In the genomic region with DNA sequence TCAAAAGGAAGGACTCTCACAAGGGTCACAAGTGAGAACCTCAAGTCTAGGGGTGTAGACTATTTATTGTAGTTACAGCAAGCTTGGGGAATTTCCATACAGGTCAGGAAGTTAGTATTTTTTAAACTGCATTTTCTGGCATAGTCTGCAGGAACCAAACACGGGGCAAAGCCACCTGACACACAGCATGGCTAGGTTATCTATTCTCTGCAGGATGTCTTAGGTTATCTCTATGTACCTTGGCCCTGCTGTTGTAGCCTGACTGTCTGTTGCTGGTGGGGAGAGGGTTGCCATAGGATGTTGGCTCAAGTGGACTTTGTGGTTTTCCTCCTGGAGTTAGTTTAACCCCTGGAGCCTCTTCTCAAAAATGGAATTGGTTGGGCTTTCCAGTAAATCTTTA, we compare ENCODE assay signal across 28 mouse cellular contexts. TPM values are rescaled to one million over a fixed set of nuclear protein-coding genes. Genes with fewer than 3 reads are reported as not detected.
DNase-seq lines count a peak whose midpoint lies in the region; ATAC-seq and TF ChIP-seq lines count a peak whose summit lies in the region.
"Had no signal": no experiment of that assay in that cellular context is flagged by ENCODE, and none has a peak within 500 bp of the region (broad histone marks: within the 10 kb centered on the region; RNA-seq: fewer than 3 reads in every experiment).

No protein-coding gene starts in this region.

- 29% methylated on average over 1 of the region's 1 CpGs for WGBS in heart, embryonic 13.5 days
- whole genome bisulfite sequencing in liver, embryonic 15.5 days (ENCODE audit: insufficient replicate concordance): 0% methylated on average over 1 of the region's 1 CpGs

- H3K4me3 ChIP-seq in heart, embryonic 13.5 days: no peak overlapping the region
- no peak overlapping the region; a peak in 1 of 4 replicates for H3K4me3 ChIP-seq in MEL (ENCODE audit: control insufficient read depth in 1 of 2, insufficient read depth in 1 of 2, low read depth in 2 of 2, low read length in 2 of 2)
- H3K4me3 ChIP-seq in liver, embryonic 15.5 days (replicated peaks): no peak overlapping the region
- H3K4me3 ChIP-seq: embryonic facial prominence, embryonic 10.5 days; forebrain, embryonic 12.5 days; heart, embryonic 15.5 days; limb, embryonic 12.5 days; midbrain, embryonic 12.5 days; neural tube, embryonic 12.5 days had no signal

- DNase-seq in heart, adult 9 months (ENCODE audit: low spot score in 2 of 2): no peak
- peak; percentile 32 for DNase-seq in MEL (ENCODE audit: low read depth, low spot score)
- DNase-seq in c-Kit-positive CD71-positive TER-119-positive erythroid progenitor cells, embryonic 14.5 days (ENCODE audit: low spot score): peak; percentile 53
- no peak for DNase-seq in thymus, postnatal 36 days
- no peak for DNase-seq in neural tube, embryonic 10.5 days (ENCODE audit: extremely low spot score, low spot score)
- DNase-seq: adrenal gland, postnatal 10 days; cerebellum, adult 9-10 months; kidney, adult 18-20 months; kidney, postnatal 4 days; lung, adult 2 months; retina, postnatal 1 day had no signal

- 0 out of 2 replicates have a peak overlapping the region, but pooled peaks have one; percentile 13 for H3K4me2 ChIP-seq in heart, embryonic 13.5 days
- peak overlapping the region; percentile 58 for H3K4me2 ChIP-seq in liver, embryonic 15.5 days
- H3K4me2 ChIP-seq: forebrain, embryonic 12.5 days; heart, embryonic 15.5 days; limb, embryonic 12.5 days; midbrain, embryonic 12.5 days; neural tube, embryonic 12.5 days had no signal

- peak; percentile 65 to 76 for TF ChIP-seq EP300 in MEL (IDR thresholded peaks at IDR 0.05; ENCODE audit: low read depth in 1 of 2, low read length in 2 of 2)

- H3K9me3 ChIP-seq in heart, embryonic 13.5 days: no peaks in the 10 kb centered on the region
- no peaks in the 10 kb centered on the region for H3K9me3 ChIP-seq in MEL (replicated peaks; ENCODE audit: insufficient read depth, low read length)
- H3K9me3 ChIP-seq in liver, embryonic 15.5 days (replicated peaks): no peaks in the 10 kb centered on the region
- H3K9me3 ChIP-seq: embryonic facial prominence, embryonic 10.5 days; forebrain, embryonic 12.5 days; heart, embryonic 15.5 days; limb, embryonic 12.5 days; midbrain, embryonic 12.5 days; neural tube, embryonic 12.5 days had no signal

- 0 out of 2 replicates have a peak overlapping the region, but pooled peaks have one; percentile 28 for H3K27ac ChIP-seq in heart, embryonic 13.5 days (replicated peaks)
- H3K27ac ChIP-seq in MEL (ENCODE audit: control insufficient read depth, low read depth, low read length): no peak overlapping the region
- H3K27ac ChIP-seq in liver, embryonic 15.5 days (replicated peaks): peak overlapping the region; percentile 88
- H3K27ac ChIP-seq: forebrain, embryonic 12.5 days; heart, embryonic 15.5 days; limb, embryonic 12.5 days; neural tube, embryonic 12.5 days had no signal

- H3K9ac ChIP-seq in heart, embryonic 13.5 days: no peak overlapping the region
- no peak overlapping the region for H3K9ac ChIP-seq in MEL (ENCODE audit: control insufficient read depth, low read depth, low read length, poor library complexity, severe bottlenecking)
- peak overlapping the region; percentile 43; the same call in 1 of the 2 replicates for H3K9ac ChIP-seq in liver, embryonic 15.5 days
- H3K9ac ChIP-seq: forebrain, embryonic 12.5 days; heart, embryonic 15.5 days; limb, embryonic 12.5 days; midbrain, embryonic 12.5 days; neural tube, embryonic 12.5 days had no signal

- TF ChIP-seq POLR2A in MEL (IDR thresholded peaks at IDR 0.05; ENCODE audit: control insufficient read depth in 1 of 2, insufficient read depth in 1 of 2, low read depth in 1 of 2, low read length in 2 of 2, poor library complexity in 1 of 2): no peak

- H3K79me2 ChIP-seq in MEL (ENCODE audit: control insufficient read depth, insufficient read depth, low read length, poor library complexity): no peaks in the 10 kb centered on the region

- ATAC-seq in heart, embryonic 13.5 days (ENCODE audit: extremely low read depth, insufficient number of reproducible peaks, low FRiP score, low TSS enrichment): peak; percentile 41; the same call in 1 of the 2 replicates
- ATAC-seq in liver, embryonic 15.5 days (ENCODE audit: insufficient read depth): peak; percentile 95
- no peak for ATAC-seq in granulocyte monocyte progenitor cell, adult 5-6 weeks (replicated peaks; ENCODE audit: poor library complexity, severe bottlenecking)

- TF ChIP-seq RAD21 in MEL (IDR thresholded peaks at IDR 0.05; ENCODE audit: low read depth, low read length): no peak

- H3K27me3 ChIP-seq in heart, embryonic 13.5 days (replicated peaks): no peaks in the 10 kb centered on the region
- no peaks in the 10 kb centered on the region for H3K27me3 ChIP-seq in MEL (ENCODE audit: control insufficient read depth in 1 of 2, insufficient read depth in 2 of 2, low read length in 2 of 2)
- H3K27me3 ChIP-seq in liver, embryonic 15.5 days: peaks cover 12% of the 10 kb centered on the region; the same call in 1 of the 2 replicates
- H3K27me3 ChIP-seq: neural tube, embryonic 12.5 days had no signal

- TF ChIP-seq CTCF in MEL (IDR thresholded peaks at IDR 0.05 in 2 of 3, conservative IDR thresholded peaks at IDR 0.05 in 1 of 3; ENCODE audit: control insufficient read depth in 1 of 3, insufficient read depth in 1 of 3, low read depth in 2 of 3, low read length in 3 of 3, poor library complexity in 1 of 3, severe bottlenecking in 1 of 3): no peak

- no peaks in the 10 kb centered on the region for H3K36me3 ChIP-seq in heart, embryonic 13.5 days
- H3K36me3 ChIP-seq in MEL (ENCODE audit: control insufficient read depth in 1 of 2, insufficient read depth in 2 of 2, low read length in 2 of 2): peaks cover 0 to 5% of the 10 kb centered on the region in 2 experiments; a peak in 2 of 4 replicates
- H3K36me3 ChIP-seq in liver, embryonic 15.5 days (replicated peaks): no peaks in the 10 kb centered on the region
- H3K36me3 ChIP-seq: embryonic facial prominence, embryonic 10.5 days; forebrain, embryonic 12.5 days; heart, embryonic 15.5 days; limb, embryonic 12.5 days; midbrain, embryonic 12.5 days; neural tube, embryonic 12.5 days had no signal

- H3K4me1 ChIP-seq in heart, embryonic 13.5 days: peaks cover 7% of the 10 kb centered on the region; the same call in 1 of the 2 replicates
- H3K4me1 ChIP-seq in MEL (ENCODE audit: control insufficient read depth in 1 of 2, insufficient read depth in 2 of 2, low read length in 2 of 2): peaks cover 11 to 13% of the 10 kb centered on the region in 2 experiments
- H3K4me1 ChIP-seq in liver, embryonic 15.5 days (replicated peaks): peaks cover 50% of the 10 kb centered on the region
- H3K4me1 ChIP-seq: heart, embryonic 15.5 days had no signal

TF ChIP-seq in MEL, 35 proteins besides CTCF, POLR2A, EP300 and RAD21 (continues in another document):
- no peak for TF ChIP-seq MAFK (IDR thresholded peaks at IDR 0.05; ENCODE audit: borderline replicate concordance, low read depth, low read length)
- no peak for TF ChIP-seq KAT2A (conservative IDR thresholded peaks at IDR 0.05; ENCODE audit: low read depth, low read length)
- no peak for TF ChIP-seq ZKSCAN1 (IDR thresholded peaks at IDR 0.05; ENCODE audit: low read depth, low read length)
- TF ChIP-seq GABPA (IDR thresholded peaks at IDR 0.05; ENCODE audit: low read depth, low read length): no peak
- TF ChIP-seq MAZ (IDR thresholded peaks at IDR 0.05; ENCODE audit: low read depth, low read length): no peak
- no peak for TF ChIP-seq E2F4 (IDR thresholded peaks at IDR 0.05; ENCODE audit: borderline replicate concordance, low read depth, low read length)
- no peak for TF ChIP-seq RCOR1 (IDR thresholded peaks at IDR 0.05; ENCODE audit: low read depth, low read length)
- 0 out of 2 replicates have a peak, but pooled peaks have one; percentile 20 for TF ChIP-seq MAX (IDR thresholded peaks at IDR 0.05; ENCODE audit: low read length)
- TF ChIP-seq CHD1 (IDR thresholded peaks at IDR 0.05; ENCODE audit: low read depth, low read length): no peak
- peak; percentile 37; the same call in 1 of the 2 replicates for TF ChIP-seq MXI1 (IDR thresholded peaks at IDR 0.05; ENCODE audit: low read depth, low read length)
- TF ChIP-seq SMC3 (IDR thresholded peaks at IDR 0.05; ENCODE audit: low read depth, low read length): no peak
- no peak for TF ChIP-seq CHD2 (IDR thresholded peaks at IDR 0.05; ENCODE audit: low read length)
- TF ChIP-seq ZNF384 (IDR thresholded peaks at IDR 0.05; ENCODE audit: low read depth, low read length): no peak
- TF ChIP-seq UBTF (IDR thresholded peaks at IDR 0.05; ENCODE audit: borderline replicate concordance, insufficient read depth, low read depth, low read length): no peak
- TF ChIP-seq NELFE (IDR thresholded peaks at IDR 0.05; ENCODE audit: low read depth, low read length): no peak
- TF ChIP-seq BHLHE40 (IDR thresholded peaks at IDR 0.05; ENCODE audit: borderline replicate concordance, low read depth, low read length): no peak; the same call in 1 of the 2 replicates
- TF ChIP-seq NRF1 (IDR thresholded peaks at IDR 0.05; ENCODE audit: insufficient read depth, low read depth, low read length, poor library complexity, severe bottlenecking): no peak
- no peak for TF ChIP-seq MYC (IDR thresholded peaks at IDR 0.05; ENCODE audit: low read depth, low read length)
- TF ChIP-seq MYB (IDR thresholded peaks at IDR 0.05; ENCODE audit: low read depth, low read length): no peak
- peak; percentile 82 for TF ChIP-seq TAL1 (IDR thresholded peaks at IDR 0.05; ENCODE audit: low read length)

RNA-seq across cellular contexts. Expression of a gene that starts 47.3 kb away (rescaled TPM):
- 17.4 and 19.2 TPM in 2 replicates for polyA plus RNA-seq in heart, embryonic 13.5 days (2015; fragmentation: Nextera tagmentation; extraction: Ambion mirVana)
- total RNA-seq in MEL (2012; rRNA removed): 2.7 and 3.5 TPM in 2 replicates
- 10 to 100 TPM in 1 of 2 experiments, not detected in 1; 11.4 TPM for polyA plus RNA-seq in MEL (2012; ENCODE audit: insufficient read depth in 1 of 2, insufficient read length in 2 of 2, low read depth in 1 of 2, low replicate concordance in 2 of 2, missing spikeins in 1 of 2)
- polyA plus RNA-seq in liver, embryonic 15.5 days (2015; fragmentation: Nextera tagmentation; extraction: Ambion mirVana): 136 and 142 TPM in 2 replicates
- 3.9 and 4.8 TPM in 2 replicates for total RNA-seq in granulocyte monocyte progenitor cell, adult 5-6 weeks (2014; fragmentation: Nextera tagmentation)
- 1.4 and 2.8 TPM in 2 replicates for total RNA-seq in granulocyte monocyte progenitor cell, adult 5-6 weeks (2017)

RNA-seq across cellular contexts. Expression of a gene that starts 49.8 kb away (rescaled TPM):
- polyA plus RNA-seq in heart, embryonic 13.5 days (2015; fragmentation: Nextera tagmentation; extraction: Ambion mirVana): not detected in 2 replicates
- total RNA-seq in MEL (2012; rRNA removed): 0.04 TPM in 1 of 2 replicates, not detected in the other
- polyA plus RNA-seq in MEL (2012; ENCODE audit: insufficient read depth in 1 of 2, insufficient read length in 2 of 2, low read depth in 1 of 2, low replicate concordance in 2 of 2, missing spikeins in 1 of 2): not detected
- polyA plus RNA-seq in liver, embryonic 15.5 days (2015; fragmentation: Nextera tagmentation; extraction: Ambion mirVana): 0.05 and 0.06 TPM in 2 replicates
- total RNA-seq in granulocyte monocyte progenitor cell, adult 5-6 weeks (2014; fragmentation: Nextera tagmentation): not detected in 2 replicates
- total RNA-seq in granulocyte monocyte progenitor cell, adult 5-6 weeks (2017): not detected in 2 replicates
- total RNA-seq: adrenal gland, postnatal 10 days; common myeloid progenitor, adult 5-6 weeks; gastrocnemius, adult 18-20 months; gastrocnemius, postnatal 4 days; hematopoietic stem cell, adult 5-6 weeks; megakaryocyte, adult 5-6 weeks had no signal
- polyA plus RNA-seq: embryonic facial prominence, embryonic 10.5 days; forebrain, embryonic 12.5 days; heart, embryonic 15.5 days; kidney, embryonic 16.5 days; limb, embryonic 12.5 days; lung, adult 2 months; midbrain, embryonic 12.5 days; neural tube, embryonic 12.5 days; spleen, adult 2 months; urinary bladder, adult 2 months had no signal

Comparison
In these comparisons a context has a peak if more than half of its experiments do, and no peak if none do; other contexts are left out.
1. DNase-seq: peak in MEL (single experiment) and c-Kit-positive CD71-positive TER-119-positive erythroid progenitor cells, embryonic 14.5 days (single experiment); none in heart, adult 9 months (0 of 2), thymus, postnatal 36 days (0 of 2) and neural tube, embryonic 10.5 days (single experiment).